ENCODE assay signal across 15 mouse cellular contexts in the genomic region with DNA sequence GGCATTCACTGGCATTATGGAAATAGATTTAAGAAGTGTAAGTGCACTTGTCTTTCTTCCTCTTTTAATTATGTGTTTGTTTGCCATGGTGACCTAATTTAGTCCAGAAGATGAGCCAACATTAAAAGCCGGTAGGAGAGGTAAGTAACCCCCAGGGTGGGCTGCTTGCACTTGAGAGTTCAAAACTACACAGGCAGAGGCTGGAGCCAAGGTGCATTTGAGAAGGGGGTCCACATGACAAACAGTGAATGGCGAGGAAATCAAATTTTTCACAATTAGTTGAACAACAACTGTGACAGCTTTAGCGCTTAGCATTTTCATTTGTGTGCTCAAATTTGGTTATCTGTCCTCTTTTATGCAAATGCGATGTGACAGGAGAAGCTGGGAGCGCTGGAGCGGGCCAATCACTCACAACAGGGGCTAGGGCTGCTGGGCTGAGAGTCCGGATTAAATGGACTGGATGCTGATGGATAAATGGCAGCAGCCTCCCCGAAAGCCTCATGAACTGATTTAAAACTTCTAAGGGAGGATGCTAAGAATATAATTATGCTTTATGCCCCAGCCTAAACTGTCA.
DNase-seq lines count a peak whose midpoint lies in the region; ATAC-seq and TF ChIP-seq lines count a peak whose summit lies in the region.
"Had no signal": no experiment of that assay in that cellular context is flagged by ENCODE, and none has a peak within 500 bp of the region (broad histone marks: within the 10 kb centered on the region; RNA-seq: fewer than 3 reads in every experiment).

No protein-coding gene starts in this region.

- peak; percentile 62; the same call in 1 of the 2 replicates for ATAC-seq in forebrain, embryonic 13.5 days
- no peak for ATAC-seq in forebrain, embryonic 11.5 days (replicated peaks; ENCODE audit: low FRiP score)
- no peak for ATAC-seq in lung, embryonic 15.5 days (ENCODE audit: borderline replicate concordance, extremely low read depth, low FRiP score, low TSS enrichment)
- peak; percentile 85 for ATAC-seq in hindbrain, postnatal 0 days

- H3K27ac ChIP-seq in forebrain, embryonic 13.5 days: no peak overlapping the region
- H3K27ac ChIP-seq in forebrain, embryonic 11.5 days (ENCODE audit: low read depth, low read length): no peak overlapping the region
- peak overlapping the region; percentile 67 for H3K27ac ChIP-seq in lung, embryonic 15.5 days
- no peak overlapping the region for H3K27ac ChIP-seq in hindbrain, postnatal 0 days
- H3K27ac ChIP-seq: kidney, embryonic 15.5 days; neural tube, embryonic 15.5 days had no signal

- H3K4me3 ChIP-seq in forebrain, embryonic 13.5 days: no peak overlapping the region
- H3K4me3 ChIP-seq in forebrain, embryonic 11.5 days (ENCODE audit: low read depth, low read length): no peak overlapping the region
- no peak overlapping the region for H3K4me3 ChIP-seq in lung, embryonic 15.5 days
- H3K4me3 ChIP-seq in hindbrain, postnatal 0 days (ENCODE audit: low read length): no peak overlapping the region
- H3K4me3 ChIP-seq: erythroblast, embryonic 14.5 days; kidney, embryonic 15.5 days; neural tube, embryonic 15.5 days had no signal

- H3K27me3 ChIP-seq in forebrain, embryonic 13.5 days: no peaks in the 10 kb centered on the region
- no peaks in the 10 kb centered on the region for H3K27me3 ChIP-seq in forebrain, embryonic 11.5 days (ENCODE audit: control insufficient read depth, insufficient read depth, low read length)
- H3K27me3 ChIP-seq in lung, embryonic 15.5 days: no peaks in the 10 kb centered on the region
- no peaks in the 10 kb centered on the region for H3K27me3 ChIP-seq in hindbrain, postnatal 0 days (ENCODE audit: insufficient read depth, low read length)
- H3K27me3 ChIP-seq: kidney, embryonic 15.5 days; neural tube, embryonic 15.5 days had no signal

- no peak overlapping the region for H3K4me2 ChIP-seq in forebrain, embryonic 13.5 days
- no peak overlapping the region for H3K4me2 ChIP-seq in forebrain, embryonic 11.5 days (ENCODE audit: low read depth, low read length, severe bottlenecking)
- H3K4me2 ChIP-seq in lung, embryonic 15.5 days: no peak overlapping the region
- H3K4me2 ChIP-seq in hindbrain, postnatal 0 days (ENCODE audit: low read depth, low read length): no peak overlapping the region
- H3K4me2 ChIP-seq: kidney, embryonic 15.5 days; neural tube, embryonic 15.5 days had no signal

- H3K9me3 ChIP-seq in forebrain, embryonic 13.5 days (replicated peaks): no peaks in the 10 kb centered on the region
- no peaks in the 10 kb centered on the region for H3K9me3 ChIP-seq in forebrain, embryonic 11.5 days (ENCODE audit: control insufficient read depth, low read length)
- no peaks in the 10 kb centered on the region for H3K9me3 ChIP-seq in lung, embryonic 15.5 days
- no peaks in the 10 kb centered on the region for H3K9me3 ChIP-seq in hindbrain, postnatal 0 days (ENCODE audit: low read length)
- H3K9me3 ChIP-seq: kidney, embryonic 15.5 days; neural tube, embryonic 15.5 days had no signal

- H3K36me3 ChIP-seq in forebrain, embryonic 13.5 days (ENCODE audit: poor library complexity, severe bottlenecking): no peaks in the 10 kb centered on the region
- H3K36me3 ChIP-seq in forebrain, embryonic 11.5 days (ENCODE audit: control insufficient read depth, insufficient read depth, low read length): no peaks in the 10 kb centered on the region
- no peaks in the 10 kb centered on the region for H3K36me3 ChIP-seq in lung, embryonic 15.5 days
- H3K36me3 ChIP-seq in hindbrain, postnatal 0 days (ENCODE audit: insufficient read depth, low read length): no peaks in the 10 kb centered on the region
- H3K36me3 ChIP-seq: kidney, embryonic 15.5 days; neural tube, embryonic 15.5 days had no signal

- H3K9ac ChIP-seq in forebrain, embryonic 13.5 days: no peak overlapping the region
- no peak overlapping the region for H3K9ac ChIP-seq in forebrain, embryonic 11.5 days (ENCODE audit: low read length)
- no peak overlapping the region for H3K9ac ChIP-seq in lung, embryonic 15.5 days
- H3K9ac ChIP-seq in hindbrain, postnatal 0 days (replicated peaks; ENCODE audit: low read length): no peak overlapping the region
- H3K9ac ChIP-seq: kidney, embryonic 15.5 days; neural tube, embryonic 15.5 days had no signal

- DNase-seq in forebrain, embryonic 11.5 days (ENCODE audit: low spot score): no peak
- DNase-seq in lung, adult 18-20 months: no peak
- peak; percentile 80 for DNase-seq in hindbrain, postnatal 0 days (ENCODE audit: low spot score)
- DNase-seq in retina, postnatal 1 day: peak; percentile 89
- no peak for DNase-seq in thymus, postnatal 10 days (ENCODE audit: low spot score in 2 of 2)
- DNase-seq in thymus, postnatal 14 days: no peak
- DNase-seq: adrenal gland, postnatal 25 days; heart, postnatal 4 days; liver; thymus, adult 2 months had no signal

- TF ChIP-seq CTCF in hindbrain, postnatal 0 days (IDR thresholded peaks at IDR 0.05; ENCODE audit: low read depth): no peak

- 28% methylated on average over 8 of the region's 8 CpGs for WGBS in forebrain, embryonic 13.5 days
- WGBS in forebrain, embryonic 11.5 days: 38% methylated on average over 8 of the region's 8 CpGs
- 48% methylated on average over 8 of the region's 8 CpGs for WGBS in lung, embryonic 15.5 days
- 25% methylated on average over 8 of the region's 8 CpGs for whole genome bisulfite sequencing in hindbrain, postnatal 0 days

- H3K4me1 ChIP-seq in forebrain, embryonic 13.5 days: no peaks in the 10 kb centered on the region
- H3K4me1 ChIP-seq in forebrain, embryonic 11.5 days (replicated peaks; ENCODE audit: control insufficient read depth, insufficient read depth, low read length): peaks cover 3% of the 10 kb centered on the region; the same call in 1 of the 2 replicates
- 0 out of 2 replicates have a peak, but pooled peaks cover 4% of the 10 kb centered on the region for H3K4me1 ChIP-seq in lung, embryonic 15.5 days
- H3K4me1 ChIP-seq in hindbrain, postnatal 0 days (ENCODE audit: insufficient read depth, low read length): no peaks in the 10 kb centered on the region
- H3K4me1 ChIP-seq: kidney, embryonic 15.5 days; neural tube, embryonic 15.5 days had no signal

Comparison
In these comparisons a context has a peak if more than half of its experiments do, and no peak if none do; other contexts are left out.
1. ATAC-seq: peak in forebrain, embryonic 13.5 days (single experiment) and hindbrain, postnatal 0 days (single experiment); none in forebrain, embryonic 11.5 days (single experiment) and lung, embryonic 15.5 days (single experiment).
2. DNase-seq: peak in hindbrain, postnatal 0 days (single experiment) and retina, postnatal 1 day (single experiment); none in forebrain, embryonic 11.5 days (single experiment), lung, adult 18-20 months (0 of 2), thymus, postnatal 10 days (0 of 2) and thymus, postnatal 14 days (single experiment).